Mouse (Mus musculus) heart, adult 2 months (tissue): Measurements from ENCODE around the gene Gm28490. TPM values are rescaled to one million over a fixed set of nuclear protein-coding genes. Genes with fewer than 3 reads are reported as not detected.
"Not testable (repeated sequence)": the region's sequence is repeated elsewhere in the genome, so short reads cannot be mapped to it uniquely, and the experiment has no call there.

Experiments used
- DNase-seq, 2 experiments: peaks; one replicate each; pipeline ENCODE4 v3.0.0; 2021
- H3K27ac ChIP-seq: fragments of 200-600 bp; 2 replicates; pipeline ENCODE4 v1.8.1; 2022
- H3K27me3 ChIP-seq: fragments of 200-500 bp; 2 replicates; pipeline ENCODE4 v1.6.1; 2012; ENCODE audit warnings: mild to moderate bottlenecking, low read length, inconsistent platforms, mixed read lengths; ENCODE audit not compliant: control insufficient read depth, insufficient read depth
- H3K36me3 ChIP-seq: fragments of 200-500 bp; 2 replicates; pipeline ENCODE4 v1.6.1; 2012; ENCODE audit warnings: low read length, inconsistent platforms; ENCODE audit not compliant: control insufficient read depth, insufficient read depth
- H3K4me1 ChIP-seq: fragments of 200-500 bp; 2 replicates; pipeline ENCODE4 v1.6.1; 2011; ENCODE audit warnings: low read length; ENCODE audit not compliant: control insufficient read depth, insufficient read depth
- H3K4me3 ChIP-seq: fragments of 200-600 bp; 2 replicates; pipeline ENCODE4 v1.8.1; 2022
- H3K79me2 ChIP-seq: fragments of 200-500 bp; replicated peaks from 2 replicates; pipeline ENCODE4 v1.6.1; 2012; ENCODE audit warnings: mild to moderate bottlenecking, inconsistent platforms, low read length, moderate library complexity, mixed read lengths; ENCODE audit not compliant: control insufficient read depth, insufficient read depth
- H3K9ac ChIP-seq: fragments of 200-500 bp; 2 replicates; pipeline ENCODE4 v1.6.1; 2012; ENCODE audit warnings: low read depth, mild to moderate bottlenecking, control low read depth, inconsistent platforms, low read length, mixed read lengths
- WGBS: fragments of 180-500 bp; shearing (Covaris S2); methylation state at CpG from one replicate; pipeline ENCODE4 v1.1.7; 2018; 5-methylcytosine and 5-hydroxymethylcytosine counted together
- intact Hi-C: fragments of 180-260 bp; cut with DNase I; formaldehyde crosslinking; loops from one replicate; pipeline ENCODE4 v1.15.1; 2025
- long read RNA-seq: library from polyadenylated mRNA; stranded (forward); transcript quantifications from one replicate; pipeline ENCODE4 v2.0.0, GENCODE M21; 2021
- polyA plus RNA-seq: library from polyadenylated mRNA; depleted of rRNA; stranded (reverse); fragments of >200 nt; gene quantifications from 2 replicates; pipeline ENCODE4 v1.2.3, GENCODE M21; 2012; rRNA removed
- total RNA-seq, 2 experiments: library from RNA; stranded (reverse); gene quantifications; 2 replicates each; pipeline ENCODE4 v1.2.3; 2021

Gm28490 gene
- total RNA-seq (not detected), polyA plus RNA-seq (not detected in 2 replicates)
- long read RNA-seq = 0 reads

- intact Hi-C loops, H3K36me3 ChIP-seq, DNase-seq, H3K27ac ChIP-seq, H3K27me3 ChIP-seq, H3K9ac ChIP-seq, H3K4me1 ChIP-seq, H3K4me3 ChIP-seq, H3K79me2 ChIP-seq: not testable (repeated sequence)
- WGBS = no CpG with 5 or more reads among the region's 8 CpGs
Measured at GRCm38 (mm10) chrY:31634656-31635055, at the start of gene Gm28490. Gene Gm28490 (minus strand): TSS chrY:31634756.
